Mouse (Mus musculus) testis, postnatal 10 days (tissue): Measurements from ENCODE around the gene Pear1.
"Not testable (repeated sequence)": the region's sequence is repeated elsewhere in the genome, so short reads cannot be mapped to it uniquely, and the experiment has no call there.

Source experiments
- DNase-seq: peaks from one replicate; pipeline ENCODE4 v3.0.0; 2021; ENCODE audit warnings: low spot score

The Pear1 gene

GRCm38 (mm10) chr3:87824206-87824605, at the start of gene Pear1:
TSS of gene Pear1 (minus strand) at chr3:87824306.
- not testable (repeated sequence) for DNase-seq

GRCm38 (mm10) chr3:87864111-87864510, 40.0 kb upstream of the Pear1 start:
- not testable (repeated sequence) for DNase-seq

- DNase-seq = peak; percentile 75
Measured at GRCm38 (mm10) chr3:87859813-87860212, 35.7 kb upstream of the Pear1 start.

- DNase-seq = no peak
Measured at GRCm38 (mm10) chr3:87857666-87858065, 33.6 kb upstream of the Pear1 start.

GRCm38 (mm10) chr3:87855936-87856335, 31.8 kb upstream of the Pear1 start:
- DNase-seq = peak; percentile 47

GRCm38 (mm10) chr3:87854795-87855568, 30.9 kb upstream of the Pear1 start:
- peak; percentile 73 for DNase-seq

- no peak for DNase-seq
Measured at GRCm38 (mm10) chr3:87849117-87849516, 25.0 kb upstream of the Pear1 start.

GRCm38 (mm10) chr3:87847680-87848079, 23.6 kb upstream of the Pear1 start:
- no peak for DNase-seq

- DNase-seq = no peak
Measured at GRCm38 (mm10) chr3:87846650-87847110, 22.6 kb upstream of the Pear1 start, which contains the start of gene Sh2d2a. TSS of gene Sh2d2a (plus strand) at chr3:87846755.

- DNase-seq = no peak
Measured at GRCm38 (mm10) chr3:87846186-87846585, 22.1 kb upstream of the Pear1 start.

- no peak for DNase-seq
Measured at GRCm38 (mm10) chr3:87844981-87845380, 20.9 kb upstream of the Pear1 start.

- DNase-seq = no peak
Measured at GRCm38 (mm10) chr3:87840858-87841257, 16.8 kb upstream of the Pear1 start.

- DNase-seq = peak; percentile 91
Measured at GRCm38 (mm10) chr3:87838622-87839021, 14.5 kb upstream of the Pear1 start.

- no peak for DNase-seq
Measured at GRCm38 (mm10) chr3:87833482-87833881, 9.4 kb upstream of the Pear1 start.

- no peak for DNase-seq
Measured at GRCm38 (mm10) chr3:87832109-87832859, 8.2 kb upstream of the Pear1 start.

GRCm38 (mm10) chr3:87829025-87829424, 4.9 kb upstream of the Pear1 start:
- no peak for DNase-seq

- no peak for DNase-seq
Measured at GRCm38 (mm10) chr3:87828435-87828834, 4.3 kb upstream of the Pear1 start.

- DNase-seq = no peak
Measured at GRCm38 (mm10) chr3:87818226-87818625, 5.9 kb downstream of the Pear1 start.

GRCm38 (mm10) chr3:87816646-87817093, 7.4 kb downstream of the Pear1 start:
- peak; percentile 84 for DNase-seq

- no peak for DNase-seq
Measured at GRCm38 (mm10) chr3:87816166-87816565, 7.9 kb downstream of the Pear1 start.

GRCm38 (mm10) chr3:87812873-87813272, 11.2 kb downstream of the Pear1 start:
- DNase-seq = peak; percentile 70

- no peak for DNase-seq
Measured at GRCm38 (mm10) chr3:87812413-87812812, 11.7 kb downstream of the Pear1 start.

- no peak for DNase-seq
Measured at GRCm38 (mm10) chr3:87811297-87811696, 12.8 kb downstream of the Pear1 start.
